Mouse (Mus musculus): Measurements from ENCODE around the gene Pgm3. TPM values are rescaled to one million over a fixed set of nuclear protein-coding genes. Genes with fewer than 3 reads are reported as not detected.
"Not testable (repeated sequence)": the region's sequence is repeated elsewhere in the genome, so short reads cannot be mapped to it uniquely, and the experiment has no call there.

The Pgm3 gene
- total RNA-seq (2021), result 10 to 100 TPM; 18.1 to 18.8 TPM
- long read RNA-seq, experiment 1, transcript Pgm3-201 (13 exons, 2,666 nt), result major isoform, 23 of 25 reads
- long read RNA-seq, experiment 1, partial matches to known transcripts, result 0 of 25 reads
- long read RNA-seq, experiment 1, other reads (novel, unspliced or antisense), result 0 of 25 reads
- long read RNA-seq, experiment 2, transcript Pgm3-201 (13 exons, 2,666 nt), result major isoform, 30 of 33 reads
- long read RNA-seq, experiment 2, partial matches to known transcripts, result 1 of 33 reads
- long read RNA-seq, experiment 2, other reads (novel, unspliced or antisense), result 1 of 33 reads

DNA sequence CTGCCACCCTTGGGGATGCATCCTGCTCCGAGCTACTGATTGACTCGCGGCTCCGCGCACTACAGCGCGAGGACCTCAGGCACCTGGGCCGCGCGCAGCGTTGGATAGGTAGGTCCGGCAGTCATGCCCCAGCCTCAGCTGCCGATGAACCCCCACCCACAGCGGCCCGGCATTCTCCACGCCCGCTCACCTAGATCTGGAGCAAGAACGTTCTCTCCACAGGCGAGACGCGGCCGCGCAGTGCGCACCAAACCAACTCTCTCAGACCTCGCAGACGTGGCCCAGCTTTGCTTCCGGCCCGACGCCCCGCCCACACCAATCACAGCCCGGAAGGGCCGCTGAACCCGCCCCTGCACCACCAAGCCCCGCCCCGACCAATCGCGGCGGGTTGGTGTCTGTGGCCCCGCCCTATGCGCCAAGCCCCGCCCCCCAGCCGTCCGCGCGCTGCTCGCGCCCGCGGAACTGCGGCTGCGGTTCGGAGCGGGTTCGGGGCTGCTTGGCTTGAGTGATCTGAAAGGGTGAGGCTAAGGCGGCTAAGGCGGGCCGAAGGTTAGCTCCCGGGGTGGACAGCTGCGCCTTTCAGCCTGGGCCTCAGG is at the start of gene Pgm3, which contains the start of gene Rwdd2a:
Gene Pgm3, minus strand, starts transcription at position 303 of the 596 bp plus-strand sequence.
Gene Rwdd2a, plus strand, starts transcription at position 452 of the 596 bp plus-strand sequence.
- DNase-seq (ENCODE audit: low spot score in 2 of 2), result peak; percentile 94 to 96

DNA sequence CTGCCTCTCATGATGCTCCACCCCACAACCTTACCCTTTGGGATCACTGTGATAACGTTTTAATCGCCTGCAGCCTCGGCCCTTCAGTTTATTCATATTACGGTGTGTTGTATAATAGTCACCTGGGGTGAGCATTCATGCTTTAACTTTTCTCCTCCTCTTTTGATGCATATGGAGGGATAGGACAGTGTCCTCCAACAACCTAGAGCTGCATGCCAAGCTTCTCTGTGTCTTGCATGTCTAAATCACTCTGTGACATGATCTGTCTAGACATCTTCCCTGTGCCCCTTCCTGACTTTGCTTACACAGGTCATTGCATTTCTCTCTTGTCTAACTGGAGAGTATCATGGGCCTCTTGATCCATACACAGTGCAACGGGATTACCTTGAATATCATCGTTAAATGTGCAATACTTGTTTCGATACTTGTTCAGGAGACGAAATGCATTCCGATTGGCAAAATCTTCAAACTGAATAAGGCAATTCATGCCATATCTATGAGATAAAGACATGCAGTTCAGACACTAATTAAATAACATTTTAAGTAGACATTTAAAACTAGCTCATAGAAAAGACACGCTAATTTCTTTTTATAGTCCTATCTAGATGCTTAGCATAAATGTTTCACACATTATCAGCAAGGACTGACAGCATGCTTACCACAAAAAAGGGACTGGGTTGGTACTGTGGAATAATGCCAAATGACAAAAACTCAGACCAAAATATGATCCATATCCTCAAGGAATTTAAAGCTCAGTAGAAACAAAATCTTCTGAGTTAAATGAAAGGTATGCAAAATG is 47.9 kb upstream of the Pgm3 start:
- DNase-seq (ENCODE audit: low spot score in 2 of 2), result no peak

DNA sequence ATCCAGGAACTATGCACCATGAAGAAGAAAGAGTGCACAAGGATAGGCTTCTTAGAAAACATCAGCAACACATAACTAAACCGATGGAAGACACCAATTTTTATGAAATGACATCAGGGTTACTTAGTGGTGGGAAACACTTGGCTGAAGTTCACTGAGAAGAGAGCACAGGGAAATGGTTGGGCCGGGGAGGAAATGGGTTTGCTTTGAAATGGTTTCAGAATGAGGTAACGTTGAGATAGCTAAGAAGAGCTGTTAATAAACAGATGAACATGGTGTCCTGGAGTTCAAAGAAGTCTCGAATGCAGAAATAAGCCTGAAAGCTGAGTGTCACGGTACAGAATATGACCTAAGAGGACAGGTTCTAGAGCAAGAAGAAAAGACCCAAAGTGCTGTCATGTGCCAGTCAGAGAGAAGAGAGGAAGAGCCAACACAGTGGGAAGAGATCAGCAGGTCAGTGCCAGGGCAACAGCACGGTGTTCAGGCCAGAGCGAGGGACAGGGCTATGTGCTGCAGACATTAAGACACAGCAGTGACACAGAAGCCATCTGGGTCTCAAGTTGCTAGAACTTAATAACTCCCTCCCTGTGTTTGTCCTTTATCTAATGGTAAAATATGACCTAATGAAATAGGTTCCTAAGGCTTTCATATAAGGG is 46.3 kb upstream of the Pgm3 start:
- DNase-seq (ENCODE audit: low spot score in 2 of 2), result no peak

DNA sequence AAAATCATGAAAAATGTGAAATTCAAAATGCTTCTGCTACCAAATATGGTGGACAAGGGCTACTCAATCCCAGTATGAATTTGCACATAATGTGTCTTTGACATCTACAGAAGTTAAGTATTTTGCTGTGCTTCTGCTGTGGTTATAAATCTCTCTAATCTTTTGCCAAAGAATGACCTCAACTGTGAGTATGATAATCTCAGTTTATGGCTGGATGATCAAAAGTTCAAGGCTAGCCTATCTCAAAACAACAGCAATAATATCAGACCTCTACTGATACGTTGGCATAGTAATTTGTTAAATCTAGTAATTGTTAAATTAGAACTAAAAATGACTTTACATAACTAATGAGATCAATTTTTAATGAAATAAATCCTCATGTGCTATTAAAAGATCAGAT is 44.1 kb upstream of the Pgm3 start:
- no peak for DNase-seq (ENCODE audit: low spot score in 2 of 2)

DNA sequence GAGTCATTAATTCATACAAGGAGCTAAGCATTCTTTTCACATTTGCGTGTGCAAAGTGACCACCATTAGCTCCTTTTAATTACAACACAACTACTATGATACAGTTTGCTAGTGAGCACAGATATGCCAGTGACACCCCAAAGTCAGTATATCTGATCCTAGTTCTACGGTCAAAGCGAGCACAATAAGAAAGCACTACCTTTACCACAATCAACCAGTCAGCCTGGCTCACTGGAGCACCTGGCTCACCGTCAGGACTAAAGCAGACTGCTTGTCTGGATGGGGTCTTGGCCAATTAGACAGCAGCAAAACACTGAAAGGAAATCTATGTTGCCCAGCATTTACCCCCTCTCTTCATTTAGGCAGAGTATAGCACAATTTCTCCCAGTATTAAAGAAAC is 40.4 kb upstream of the Pgm3 start:
- DNase-seq (ENCODE audit: low spot score in 2 of 2), result no peak

DNA sequence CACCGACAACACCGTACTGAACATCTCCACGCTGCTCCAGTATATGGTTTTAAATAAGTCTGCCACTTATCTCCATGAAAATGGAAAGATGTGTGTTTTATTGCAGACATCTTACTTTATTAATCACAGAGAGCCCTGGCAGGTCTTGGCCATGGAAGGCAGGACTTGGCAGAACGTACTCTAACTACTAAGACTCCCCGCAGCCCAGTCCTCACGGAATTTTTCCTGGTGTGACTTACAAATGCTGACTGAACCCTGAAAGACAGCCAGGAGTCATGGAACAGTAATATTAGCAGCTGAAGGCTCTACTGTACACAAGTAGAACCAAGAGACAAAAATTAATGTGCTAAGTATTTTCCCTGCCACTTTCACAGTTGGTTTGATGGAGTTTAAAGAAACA is 34.1 kb upstream of the Pgm3 start:
- no peak for DNase-seq (ENCODE audit: low spot score in 2 of 2)

DNA sequence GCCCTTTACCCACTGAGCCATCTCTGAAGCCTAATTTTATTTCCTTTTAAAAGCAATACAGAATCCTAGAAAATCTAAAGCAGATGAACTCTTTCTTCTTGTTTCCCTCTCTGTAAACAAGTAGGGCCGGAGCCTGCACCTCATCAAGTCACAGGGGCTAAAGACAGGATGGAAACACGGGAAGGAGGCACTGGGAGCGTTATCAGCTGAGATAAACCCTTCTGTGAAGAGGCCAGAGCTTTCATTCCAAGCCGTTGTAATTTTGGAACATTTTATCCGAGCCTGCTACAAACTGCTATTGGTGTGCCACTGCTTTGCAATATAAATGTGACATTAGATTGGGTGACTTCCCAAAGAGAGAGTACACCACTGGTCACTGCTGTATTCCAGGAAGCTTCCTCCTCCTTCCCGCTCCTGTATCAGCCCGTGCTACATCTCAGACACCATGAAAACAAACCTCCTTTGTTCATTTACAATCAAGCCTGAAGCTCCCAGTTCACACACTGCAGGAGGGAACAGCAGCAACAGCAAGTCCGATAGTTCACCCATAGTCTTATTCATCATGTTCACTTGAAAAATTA is 28.2 kb upstream of the Pgm3 start:
- DNase-seq (ENCODE audit: low spot score in 2 of 2), result no peak

DNA sequence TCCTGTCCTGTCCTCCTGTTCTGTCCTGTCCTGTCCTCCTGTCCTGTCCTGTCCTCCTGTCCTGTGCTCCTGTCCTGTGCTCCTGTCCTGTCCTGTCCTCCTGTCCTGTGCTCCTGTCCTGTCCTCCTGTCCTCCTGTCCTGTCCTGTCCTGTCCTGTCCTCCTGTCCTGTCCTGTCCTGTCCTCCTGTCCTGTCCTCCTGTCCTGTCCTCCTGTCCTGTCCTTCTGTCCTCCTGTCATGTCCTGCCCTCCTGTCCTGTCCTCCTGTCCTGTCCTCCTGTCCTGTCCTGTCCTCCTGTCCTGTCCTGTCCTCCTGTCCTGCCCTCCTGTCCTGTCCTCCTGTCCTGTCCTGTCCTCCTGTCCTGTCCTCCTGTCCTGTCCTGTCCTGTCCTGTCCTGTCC is 25.3 kb upstream of the Pgm3 start:
- DNase-seq (ENCODE audit: low spot score in 2 of 2), result not testable (repeated sequence)

DNA sequence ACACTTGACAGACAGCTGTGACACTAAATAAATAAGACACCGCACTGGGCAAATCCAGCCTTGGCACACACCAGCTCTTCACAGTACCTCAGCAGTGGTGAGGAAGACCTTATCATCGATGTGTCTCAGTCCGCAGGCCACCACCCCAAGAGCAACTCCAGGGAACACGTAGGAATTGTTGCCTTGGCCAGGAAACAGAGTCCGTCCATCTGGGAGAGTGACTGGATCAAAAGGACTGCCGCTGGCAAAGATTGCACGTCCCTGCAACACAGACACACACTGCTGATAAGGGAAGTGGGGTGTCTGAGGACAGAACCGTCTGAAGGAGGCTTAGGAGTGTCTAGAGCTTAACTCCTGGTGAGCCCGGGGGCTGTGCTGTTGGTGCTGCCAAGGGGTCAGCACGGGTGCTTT is 22.7 kb upstream of the Pgm3 start:
- DNase-seq (ENCODE audit: low spot score in 2 of 2), result not testable (repeated sequence)

DNA sequence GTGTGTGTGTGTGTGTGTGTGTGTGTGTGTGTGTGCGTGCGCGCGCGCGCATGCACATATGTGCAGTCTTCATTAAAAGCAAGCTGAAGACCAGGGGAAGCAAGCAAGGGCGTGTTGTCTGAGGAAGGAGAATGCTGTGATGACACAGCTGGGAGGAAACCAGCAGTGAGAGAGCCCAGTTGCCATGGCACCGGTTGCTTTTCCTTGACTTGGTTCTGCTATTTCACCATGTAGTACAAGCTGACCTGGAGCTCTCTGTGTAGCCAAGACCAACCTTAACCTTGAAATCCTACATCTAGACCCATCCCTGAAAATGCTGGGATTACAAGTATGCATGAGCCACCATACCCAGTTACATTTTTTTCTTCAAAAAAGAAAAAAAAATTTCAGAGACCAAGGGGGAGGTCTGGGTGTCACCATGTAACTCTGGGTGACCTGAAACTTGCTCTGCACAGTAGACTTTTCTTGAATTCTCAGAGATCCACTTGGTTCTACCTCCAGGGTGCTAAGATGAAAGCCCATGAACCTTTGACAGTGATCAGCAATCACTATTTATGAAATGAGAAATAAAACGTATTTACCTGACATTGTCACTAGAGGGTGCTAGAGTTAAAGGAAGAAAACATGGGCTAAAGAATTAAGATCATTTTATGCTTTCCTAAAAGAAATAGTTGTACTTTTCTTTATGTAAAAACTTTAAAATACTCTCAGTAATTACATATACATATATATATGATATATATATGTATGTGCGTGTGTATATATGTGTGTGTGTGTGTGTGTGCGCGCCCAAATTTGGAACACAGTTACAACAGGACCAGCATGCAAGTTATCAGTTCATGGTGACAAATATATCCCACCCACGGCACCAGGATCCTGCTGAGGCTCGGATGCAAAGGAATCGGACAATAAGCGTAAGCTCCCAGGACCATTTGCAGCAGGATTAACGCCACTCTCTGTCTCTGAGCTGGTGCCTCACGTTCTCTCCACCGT is 21.3 kb upstream of the Pgm3 start:
- DNase-seq (ENCODE audit: low spot score in 2 of 2), result peak in 1 of 2 experiments; percentile 56

DNA sequence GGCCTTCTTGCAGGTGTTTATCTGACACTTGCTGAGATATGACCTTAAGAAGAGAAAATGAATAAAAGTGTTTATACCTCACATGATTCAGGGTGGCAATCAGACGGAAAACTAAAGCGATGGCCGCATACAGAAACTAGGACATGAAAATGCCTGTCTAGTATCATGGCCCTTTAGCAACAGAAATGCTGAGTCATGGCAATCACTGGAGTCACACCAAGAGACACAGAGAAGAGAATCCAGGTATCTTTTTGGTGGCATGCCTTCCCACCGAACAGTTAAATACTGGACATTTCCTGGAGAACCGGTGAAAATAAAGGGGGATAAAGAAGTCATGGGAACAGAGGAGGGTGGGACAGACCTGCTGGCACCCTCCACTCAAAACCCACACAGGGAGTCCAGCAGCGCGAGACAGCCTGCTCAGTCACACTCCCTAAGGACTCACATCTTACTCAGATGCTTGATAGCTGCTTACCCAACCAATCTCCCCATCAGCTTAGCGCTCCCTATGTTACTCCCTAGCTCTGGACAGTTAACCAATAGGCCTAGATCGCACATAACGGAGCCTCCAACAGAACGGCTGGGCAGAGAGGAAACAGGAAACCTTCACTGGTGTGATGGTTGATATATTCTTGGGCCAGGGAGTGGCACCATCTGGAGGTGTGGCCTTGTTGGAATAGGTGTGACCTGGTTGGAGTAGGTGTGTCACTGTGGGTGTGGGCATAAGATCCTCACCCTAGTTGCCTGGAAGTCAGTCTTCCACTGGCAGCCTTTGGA is 15.6 kb upstream of the Pgm3 start:
- DNase-seq (ENCODE audit: low spot score in 2 of 2), result no peak

DNA sequence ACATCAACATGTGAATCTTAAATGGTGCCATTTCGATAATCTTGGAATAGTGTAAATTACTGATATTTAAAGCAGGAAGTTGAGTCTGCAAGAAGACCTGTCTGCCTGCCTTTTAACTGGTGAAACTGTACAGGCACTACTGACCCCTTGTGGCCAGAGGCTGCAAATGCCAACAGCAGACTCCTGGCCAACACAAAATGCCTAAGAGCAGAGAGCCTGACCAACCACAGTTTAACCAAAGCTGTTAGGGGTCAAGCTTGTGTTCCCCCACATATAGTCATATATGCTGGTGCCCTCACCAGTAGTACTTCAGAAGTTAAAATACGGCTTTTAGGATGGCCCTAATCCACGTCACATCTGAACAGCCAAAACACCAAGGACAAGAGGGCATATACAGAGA is 12.1 kb upstream of the Pgm3 start:
- peak; percentile 56 to 73 for DNase-seq (ENCODE audit: low spot score in 2 of 2)

DNA sequence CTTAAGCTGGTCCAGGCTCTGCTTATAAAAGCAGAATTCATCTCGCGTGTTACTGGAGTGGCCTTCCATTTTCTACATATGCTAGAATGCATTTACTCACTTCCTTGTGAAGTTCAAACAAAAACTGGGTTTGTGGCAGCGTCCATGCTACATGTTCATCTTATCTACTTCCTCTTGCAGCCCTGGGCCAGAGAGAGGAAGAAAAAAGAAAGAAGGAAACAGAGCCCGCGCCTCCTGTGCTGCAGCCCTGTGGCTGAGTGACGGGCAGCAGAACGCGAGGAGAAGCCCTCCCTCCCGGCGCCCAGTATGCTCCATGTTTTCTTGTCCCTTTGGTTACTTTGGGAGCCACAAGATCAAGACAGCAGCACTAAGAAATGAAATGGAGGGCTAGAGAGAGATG is 8.0 kb upstream of the Pgm3 start:
- no peak for DNase-seq (ENCODE audit: low spot score in 2 of 2)

DNA sequence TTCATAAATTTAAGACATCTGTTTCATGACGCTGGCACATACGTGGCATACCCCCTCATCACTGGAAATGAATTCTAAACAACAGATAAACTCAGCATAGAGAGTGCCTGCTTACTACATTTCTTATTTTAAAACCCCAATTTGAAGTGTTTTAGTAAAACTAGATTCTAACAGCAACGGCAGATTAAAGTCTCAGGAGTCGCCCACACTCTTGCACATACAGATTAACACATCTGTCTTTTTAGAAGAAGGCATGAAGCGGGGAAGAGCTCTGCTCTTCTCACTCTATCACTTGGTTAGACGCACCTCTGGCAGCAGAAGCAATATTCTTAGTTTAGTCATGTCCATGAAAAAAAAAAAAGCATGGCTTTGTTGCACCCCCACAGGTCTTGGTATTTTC is 3.5 kb upstream of the Pgm3 start:
- no peak for DNase-seq (ENCODE audit: low spot score in 2 of 2)

DNA sequence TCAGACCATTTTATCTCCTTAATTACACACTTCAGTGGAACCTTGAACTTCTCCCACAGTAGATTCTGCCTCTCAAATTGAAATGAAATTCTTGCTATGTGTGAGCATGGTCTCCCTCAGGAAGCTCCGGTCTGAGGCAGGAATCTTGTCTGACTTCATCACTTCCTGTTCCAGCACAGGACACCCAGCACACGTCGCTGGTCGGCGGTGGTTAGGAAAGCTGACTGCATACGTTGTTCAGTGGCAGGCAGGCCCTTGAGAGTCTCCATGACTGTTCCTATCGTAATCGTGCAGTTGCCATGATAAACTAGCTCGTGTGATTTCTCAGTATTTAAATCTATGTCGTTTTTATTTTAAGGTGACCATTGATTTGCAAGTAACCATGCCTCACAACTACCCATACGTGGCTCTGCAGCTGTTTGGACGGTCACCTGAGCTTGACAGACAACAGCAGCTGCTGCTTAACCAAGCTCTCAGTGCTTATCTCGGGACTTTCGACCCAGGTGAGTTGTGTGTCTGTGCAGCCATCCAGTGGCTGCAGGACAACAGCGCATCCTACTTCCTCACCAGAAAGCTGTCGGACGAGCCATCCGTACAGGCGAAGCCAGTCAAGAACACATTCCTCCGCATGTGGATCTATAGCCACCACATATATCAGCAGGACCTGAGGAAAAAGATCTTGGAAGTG is 2.1 kb upstream of the Pgm3 start:
- no peak for DNase-seq (ENCODE audit: low spot score in 2 of 2)

DNA sequence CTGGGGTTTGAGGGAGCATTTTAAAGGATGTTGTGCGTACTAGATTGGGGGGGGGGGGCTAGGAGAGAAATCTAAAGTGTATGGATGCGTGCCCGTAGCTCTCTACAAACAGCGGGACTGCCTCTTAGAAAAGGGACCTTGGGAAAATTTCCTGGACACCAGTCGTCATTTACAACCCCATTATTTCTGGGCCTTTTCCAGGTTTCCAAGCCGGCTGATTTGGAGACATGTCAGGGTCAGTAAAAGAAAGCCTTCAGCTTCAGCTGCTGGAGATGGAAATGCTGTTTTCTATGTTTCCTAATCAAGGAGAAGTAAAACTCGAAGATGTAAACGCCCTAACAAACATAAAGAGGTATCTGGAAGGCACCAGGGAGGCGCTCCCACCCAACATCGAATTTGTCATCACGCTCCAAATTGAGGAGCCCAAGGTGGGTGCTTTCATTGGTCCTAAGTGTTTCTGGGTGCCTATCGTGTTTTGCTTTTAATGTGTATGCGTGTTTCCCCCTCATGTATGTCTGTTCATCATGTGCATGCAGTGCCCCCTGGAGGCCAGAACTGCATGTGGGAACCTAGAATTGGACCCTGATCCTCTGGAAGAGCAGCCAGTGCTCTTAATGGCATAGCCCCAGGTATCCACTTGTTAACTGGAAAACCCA is 1.1 kb upstream of the Pgm3 start:
- peak; percentile 65 to 82 for DNase-seq (ENCODE audit: low spot score in 2 of 2)

DNA sequence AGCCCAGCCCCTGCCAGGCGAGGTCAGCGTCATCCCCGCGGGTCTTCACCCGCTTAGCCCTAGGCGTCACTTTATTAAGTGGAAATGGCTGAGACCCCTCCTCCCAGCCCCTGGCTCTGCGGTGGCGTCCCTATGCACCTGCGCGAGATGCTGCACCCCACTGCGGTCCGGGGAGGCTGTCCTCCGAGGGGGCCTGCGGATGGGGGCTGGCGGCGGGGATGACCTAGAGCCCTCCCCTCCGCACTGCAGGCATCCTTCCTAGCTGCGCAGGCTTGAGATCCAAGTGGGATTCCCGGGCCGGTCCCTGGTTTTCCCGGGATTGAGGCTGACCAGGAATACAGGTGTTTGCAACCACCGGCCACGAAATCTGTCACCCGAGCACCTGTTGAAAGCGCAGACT is 554 bp upstream of the Pgm3 start:
- DNase-seq (ENCODE audit: low spot score in 2 of 2), result peak in 1 of 2 experiments; percentile 24

DNA sequence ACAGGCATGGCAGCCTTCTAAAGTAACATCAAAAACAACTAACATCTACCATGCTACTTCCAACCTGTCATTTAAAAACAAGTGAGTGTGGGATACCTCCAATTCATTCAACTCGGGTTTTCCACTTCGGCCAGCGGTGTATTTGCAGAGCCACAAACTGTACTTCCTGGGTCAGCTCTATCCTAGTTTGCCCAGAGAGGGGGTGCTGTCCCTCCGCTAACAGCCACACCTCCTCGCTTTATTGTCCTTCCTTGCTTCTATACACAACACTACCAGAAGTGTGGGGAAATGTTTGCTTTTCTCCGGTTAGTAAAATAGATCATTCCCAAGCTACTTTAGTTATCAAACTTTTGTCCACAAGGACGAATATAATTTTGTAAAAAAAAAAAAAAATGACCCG is 696 bp downstream of the Pgm3 start:
- DNase-seq (ENCODE audit: low spot score in 2 of 2), result no peak

Measured in layer of hippocampus, postnatal 14 days (tissue).